Mouse (Mus musculus): ENCODE data around the gene Heatr6. TPM values are rescaled to one million over a fixed set of nuclear protein-coding genes. Genes with fewer than 3 reads are reported as not detected.

Gene Heatr6
- polyA plus RNA-seq, 1 experiment from 2014 or later, result 36.0 TPM

DNA sequence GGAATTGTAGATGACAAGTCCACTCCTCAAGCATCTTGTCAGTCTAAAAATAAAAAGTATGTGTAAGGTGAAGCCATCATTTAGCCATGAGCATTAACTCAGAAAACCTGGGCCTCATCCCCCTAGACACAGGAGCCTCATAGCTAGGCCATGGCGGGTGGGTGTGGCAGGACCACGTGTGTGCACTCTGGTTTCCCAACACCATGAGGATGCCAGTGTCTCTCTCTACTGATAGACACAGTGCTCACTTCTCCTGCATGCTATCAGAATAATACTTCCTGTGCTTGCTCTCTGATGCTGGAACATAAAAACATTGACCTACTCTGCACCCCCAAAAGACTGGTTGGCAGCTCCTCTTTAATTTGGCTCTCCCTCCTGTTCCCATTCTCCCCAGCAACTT, 17.6 kb upstream of the Heatr6 start:
- no peaks in the 10 kb centered on the region for H3K4me1 ChIP-seq (replicated peaks)
- H3K4me3 ChIP-seq, result no peak overlapping the region
- H3K9ac ChIP-seq, result no peak overlapping the region
- no peak overlapping the region for H3K27ac ChIP-seq
- H3K36me3 ChIP-seq, result no peaks in the 10 kb centered on the region
- no peak overlapping the region for H3K4me2 ChIP-seq
- no peaks in the 10 kb centered on the region; the same call in 1 of the 2 replicates for H3K9me3 ChIP-seq
- H3K27me3 ChIP-seq, result peaks cover 9% of the 10 kb centered on the region; the same call in 1 of the 2 replicates
- WGBS, result 76% methylated on average over 2 of the region's 2 CpGs
- ATAC-seq (ENCODE audit: low FRiP score), result no peak

DNA sequence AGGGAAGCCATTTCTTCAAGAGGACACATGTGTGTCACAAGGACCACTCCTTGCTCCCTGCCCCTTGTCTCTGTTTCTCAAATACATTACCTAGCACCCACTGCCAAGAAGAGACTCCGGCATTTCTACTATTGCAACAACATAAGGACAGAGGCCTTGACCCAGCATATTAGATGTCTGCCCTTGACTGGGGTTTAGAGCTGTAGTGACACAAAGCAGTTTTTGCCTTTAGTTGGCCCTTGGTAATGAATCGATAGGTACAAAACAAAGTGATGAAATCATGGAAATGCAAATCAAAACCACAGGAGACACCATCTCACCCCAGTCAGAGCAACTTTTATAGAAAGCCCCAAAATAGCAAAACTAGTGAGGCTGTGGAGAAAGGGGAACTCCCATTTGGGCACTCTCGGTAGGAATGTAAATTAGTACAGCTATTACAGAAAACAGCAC, 16.4 kb upstream of the Heatr6 start:
- Histone ChIP-seq H3K9ac (no peak overlapping the region), H3K36me3 (no peaks in the 10 kb centered on the region), H3K4me3 (no peak overlapping the region), H3K27ac (no peak overlapping the region), H3K4me1 (replicated peaks) (no peaks in the 10 kb centered on the region), H3K4me2 (no peak overlapping the region), H3K9me3 (no peaks in the 10 kb centered on the region; the same call in 1 of the 2 replicates), H3K27me3 (peaks cover 15% of the 10 kb centered on the region; the same call in 1 of the 2 replicates)
- ATAC-seq (ENCODE audit: low FRiP score), result no peak
- WGBS, result 85% methylated on average over 3 of the region's 3 CpGs

DNA sequence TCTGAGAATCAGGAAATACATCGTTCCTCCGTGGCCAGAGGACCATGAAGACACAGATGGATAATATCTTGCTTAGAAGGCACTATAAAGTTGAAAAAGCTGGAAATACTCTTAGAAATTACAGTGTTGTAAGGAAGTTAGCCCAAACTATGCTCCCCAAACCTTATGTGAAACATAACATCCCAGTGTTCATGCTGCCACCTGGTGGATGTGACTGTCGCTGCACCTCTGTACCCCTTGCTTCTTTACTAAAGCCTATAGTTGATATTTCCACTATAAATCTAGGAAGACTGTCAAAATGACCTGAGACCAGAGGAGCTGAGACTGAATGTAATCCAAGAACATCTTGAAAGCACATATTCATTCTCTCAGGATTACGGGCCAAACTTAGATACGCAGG, 14.3 kb upstream of the Heatr6 start:
- no peak for ATAC-seq (ENCODE audit: low FRiP score)
- no peak overlapping the region for H3K27ac ChIP-seq
- H3K4me1 ChIP-seq (replicated peaks), result no peaks in the 10 kb centered on the region
- H3K4me3 ChIP-seq, result no peak overlapping the region
- H3K36me3 ChIP-seq, result no peaks in the 10 kb centered on the region
- H3K4me2 ChIP-seq, result no peak overlapping the region
- no peaks in the 10 kb centered on the region for H3K9me3 ChIP-seq
- WGBS, result 27% methylated on average over 5 of the region's 5 CpGs
- no peak overlapping the region for H3K9ac ChIP-seq
- peaks cover 15% of the 10 kb centered on the region; the same call in 1 of the 2 replicates for H3K27me3 ChIP-seq

DNA sequence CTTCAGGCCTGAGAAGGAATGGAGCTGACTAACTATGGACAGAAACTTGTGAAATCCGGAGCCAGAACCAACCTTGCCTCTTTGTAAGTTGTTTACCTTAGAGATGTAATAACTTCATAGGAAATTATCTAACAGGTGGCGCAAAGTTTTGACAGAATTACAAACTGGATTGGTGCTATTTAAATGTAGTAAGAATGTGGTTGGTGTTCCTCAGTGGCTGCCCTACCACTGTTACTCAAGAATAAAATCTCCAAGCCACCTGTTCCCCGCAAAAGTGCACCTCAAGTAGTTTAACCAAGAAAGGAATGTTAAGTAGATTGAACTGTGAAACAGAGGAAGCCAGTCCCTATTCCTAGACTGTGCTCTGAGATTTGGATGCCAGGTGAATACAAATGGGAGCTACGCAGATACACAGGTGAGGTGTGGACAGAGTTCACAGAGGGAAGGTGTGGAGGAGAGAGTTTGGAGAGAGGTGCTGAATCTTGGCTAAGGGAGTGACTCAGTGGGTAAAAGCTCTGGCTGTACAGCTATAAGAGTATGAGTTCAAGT, 13.0 kb upstream of the Heatr6 start:
- no peak overlapping the region for H3K4me3 ChIP-seq
- peaks cover 21% of the 10 kb centered on the region; the same call in 1 of the 2 replicates for H3K27me3 ChIP-seq
- H3K4me1 ChIP-seq (replicated peaks), result no peaks in the 10 kb centered on the region
- H3K27ac ChIP-seq, result no peak overlapping the region
- no peak for ATAC-seq (ENCODE audit: low FRiP score)
- no peak overlapping the region for H3K9ac ChIP-seq
- no peaks in the 10 kb centered on the region for H3K36me3 ChIP-seq
- H3K4me2 ChIP-seq, result no peak overlapping the region
- no peaks in the 10 kb centered on the region for H3K9me3 ChIP-seq
- 87% methylated on average over 4 of the region's 4 CpGs for WGBS

DNA sequence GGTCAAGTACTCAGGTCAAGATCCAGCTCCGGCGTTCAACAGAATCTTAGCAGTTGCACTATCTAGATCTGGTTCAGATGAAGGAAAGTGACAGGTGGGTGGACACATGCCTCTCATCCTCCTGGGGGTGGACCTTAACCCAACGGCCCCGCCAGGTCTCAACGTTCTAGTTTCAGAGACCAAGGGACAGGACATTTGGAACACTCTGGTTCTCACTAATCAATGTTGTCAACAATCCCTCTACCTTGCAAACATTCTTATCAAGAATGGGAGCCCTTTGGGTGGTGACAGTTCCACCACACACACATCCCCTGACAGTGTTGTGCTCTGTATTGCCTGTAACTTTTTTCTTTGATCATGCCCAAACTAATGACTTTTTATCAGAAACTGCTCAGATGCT, 11.7 kb upstream of the Heatr6 start:
- Histone ChIP-seq H3K9ac (no peak overlapping the region), H3K4me1 (replicated peaks) (no peaks in the 10 kb centered on the region), H3K36me3 (no peaks in the 10 kb centered on the region), H3K4me2 (no peak overlapping the region), H3K4me3 (no peak overlapping the region), H3K27ac (no peak overlapping the region), H3K27me3 (peaks cover 34% of the 10 kb centered on the region), H3K9me3 (no peaks in the 10 kb centered on the region)
- ATAC-seq (ENCODE audit: low FRiP score), result no peak
- WGBS, result 83% methylated on average over 5 of the region's 5 CpGs

DNA sequence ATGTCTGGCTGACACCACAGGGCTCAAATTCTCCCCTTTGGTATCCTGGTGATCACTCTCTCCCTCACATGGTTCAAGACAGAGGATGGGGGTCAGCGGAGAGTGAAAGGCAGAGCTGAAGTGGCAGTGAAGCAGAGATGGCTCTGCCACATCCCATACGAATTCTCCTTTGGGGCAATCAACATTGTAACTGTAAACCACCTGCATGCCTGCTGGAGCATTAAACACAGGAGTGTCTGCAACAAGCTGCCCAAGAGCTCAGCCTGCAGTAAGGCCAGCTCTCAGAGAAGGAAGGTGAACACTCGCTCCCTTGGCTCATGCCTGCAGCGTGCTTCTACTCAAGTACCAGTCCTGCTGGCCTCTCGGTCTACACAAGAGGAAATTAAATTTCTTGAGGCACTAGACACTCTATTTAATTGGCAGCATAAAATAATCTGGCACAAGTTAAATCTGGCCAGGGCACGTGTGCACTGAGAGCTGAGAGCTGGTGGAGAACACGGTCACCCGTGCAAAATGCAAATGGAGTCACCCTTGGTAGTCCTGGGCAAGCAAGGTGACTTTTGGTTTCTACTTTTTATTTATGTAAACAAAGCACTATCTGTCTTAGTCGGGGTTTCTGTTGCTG, 10.7 kb upstream of the Heatr6 start:
- H3K27me3 ChIP-seq, result peaks cover 44% of the 10 kb centered on the region
- ATAC-seq (ENCODE audit: low FRiP score), result no peak
- WGBS, result 84% methylated on average over 9 of the region's 9 CpGs

DNA sequence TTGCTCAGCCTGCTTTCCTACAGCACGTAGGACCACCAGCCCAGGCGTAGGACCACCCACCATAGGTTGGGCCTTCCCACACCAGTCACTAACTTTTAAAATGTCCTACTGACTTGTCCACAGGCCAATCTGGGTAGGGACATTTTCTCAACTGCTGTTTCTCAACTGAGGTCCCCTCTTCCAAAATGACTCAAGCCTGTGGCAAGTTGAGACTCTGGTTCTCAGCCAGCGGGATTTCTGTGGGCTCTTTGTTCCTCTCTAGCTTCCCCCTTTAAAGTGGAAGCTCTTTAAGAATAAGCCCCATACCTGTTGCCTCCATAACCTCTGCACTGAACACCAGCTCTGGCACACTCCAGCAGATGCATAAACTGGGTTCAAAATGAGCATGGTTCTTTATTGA, 10.0 kb upstream of the Heatr6 start:
- ATAC-seq (ENCODE audit: low FRiP score), result no peak
- Histone ChIP-seq H3K4me2 (no peak overlapping the region), H3K36me3 (no peaks in the 10 kb centered on the region), H3K9me3 (no peaks in the 10 kb centered on the region), H3K4me1 (replicated peaks) (no peaks in the 10 kb centered on the region), H3K27ac (no peak overlapping the region), H3K4me3 (no peak overlapping the region), H3K27me3 (peaks cover 51% of the 10 kb centered on the region), H3K9ac (no peak overlapping the region)
- WGBS, result 84% methylated on average over 3 of the region's 3 CpGs

More for the DNA sequence above, 10.7 kb upstream of the Heatr6 start:
- H3K9ac ChIP-seq, result no peak overlapping the region
- no peak overlapping the region for H3K27ac ChIP-seq
- H3K4me2 ChIP-seq, result no peak overlapping the region
- H3K9me3 ChIP-seq, result no peaks in the 10 kb centered on the region
- no peaks in the 10 kb centered on the region for H3K4me1 ChIP-seq (replicated peaks)
- H3K36me3 ChIP-seq, result no peaks in the 10 kb centered on the region
- H3K4me3 ChIP-seq, result no peak overlapping the region

DNA sequence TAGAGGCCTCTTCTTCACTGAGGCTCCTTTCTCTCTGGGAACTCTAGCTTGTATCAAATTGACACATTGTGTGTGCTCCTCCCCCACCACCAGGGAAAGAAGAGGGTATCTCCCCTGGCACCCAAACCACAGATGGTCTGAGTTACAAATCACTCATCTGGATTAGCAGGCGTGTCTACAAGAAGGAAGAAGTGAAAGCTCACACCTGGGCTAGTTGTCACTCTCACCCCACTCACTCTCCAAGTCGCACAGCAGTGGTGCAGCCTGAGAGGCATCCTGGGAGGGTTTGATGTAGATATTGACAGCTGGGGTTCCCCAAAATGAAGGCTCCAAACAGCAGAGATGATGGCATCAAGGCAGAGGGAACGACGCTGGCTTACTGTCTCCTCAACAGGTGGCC, 7.3 kb upstream of the Heatr6 start:
- Histone ChIP-seq H3K27ac (no peak overlapping the region), H3K9me3 (no peaks in the 10 kb centered on the region), H3K9ac (no peak overlapping the region), H3K4me1 (replicated peaks) (no peaks in the 10 kb centered on the region), H3K36me3 (no peaks in the 10 kb centered on the region), H3K4me2 (no peak overlapping the region), H3K4me3 (no peak overlapping the region), H3K27me3 (peaks cover 53% of the 10 kb centered on the region)
- 68% methylated on average over 4 of the region's 4 CpGs for WGBS
- ATAC-seq (ENCODE audit: low FRiP score), result no peak

DNA sequence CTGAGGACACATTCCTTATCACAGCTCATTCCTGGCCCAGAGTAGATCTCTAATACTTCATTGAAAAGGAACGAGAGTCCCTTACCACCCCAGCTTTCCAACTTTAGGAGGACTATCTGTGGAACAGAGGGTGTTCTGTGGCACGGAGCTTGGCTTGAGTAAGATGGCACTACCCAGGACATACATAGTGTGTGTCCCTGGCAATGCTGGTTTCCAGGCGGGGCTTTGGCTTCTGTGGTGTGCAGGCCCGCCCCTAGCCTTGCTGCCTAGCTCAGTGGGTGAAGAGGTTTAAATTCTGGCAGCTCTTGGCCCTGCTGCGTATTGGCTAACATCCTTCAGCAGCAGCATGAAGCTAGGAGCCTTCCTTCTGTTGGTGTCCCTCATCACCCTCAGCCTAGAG, 6.8 kb upstream of the Heatr6 start, which contains the start of gene Wfdc21:
Gene Wfdc21, plus strand, starts transcription at position 260 of the 400 bp plus-strand sequence.
- 80% methylated on average over 5 of the region's 5 CpGs for WGBS
- H3K4me3 ChIP-seq, result no peak within 1 kb of the TSS
- ATAC-seq (ENCODE audit: low FRiP score), result no peak
- H3K9me3 ChIP-seq, result no peaks in the 10 kb centered on the region
- H3K9ac ChIP-seq, result no peak within 1 kb of the TSS
- no peak within 1 kb of the TSS for H3K27ac ChIP-seq
- H3K27me3 ChIP-seq, result peaks cover 54% of the 10 kb centered on the region
- no peaks in the 10 kb centered on the region for H3K36me3 ChIP-seq
- no peaks in the 10 kb centered on the region for H3K4me1 ChIP-seq (replicated peaks)
- no peak within 1 kb of the TSS for H3K4me2 ChIP-seq

DNA sequence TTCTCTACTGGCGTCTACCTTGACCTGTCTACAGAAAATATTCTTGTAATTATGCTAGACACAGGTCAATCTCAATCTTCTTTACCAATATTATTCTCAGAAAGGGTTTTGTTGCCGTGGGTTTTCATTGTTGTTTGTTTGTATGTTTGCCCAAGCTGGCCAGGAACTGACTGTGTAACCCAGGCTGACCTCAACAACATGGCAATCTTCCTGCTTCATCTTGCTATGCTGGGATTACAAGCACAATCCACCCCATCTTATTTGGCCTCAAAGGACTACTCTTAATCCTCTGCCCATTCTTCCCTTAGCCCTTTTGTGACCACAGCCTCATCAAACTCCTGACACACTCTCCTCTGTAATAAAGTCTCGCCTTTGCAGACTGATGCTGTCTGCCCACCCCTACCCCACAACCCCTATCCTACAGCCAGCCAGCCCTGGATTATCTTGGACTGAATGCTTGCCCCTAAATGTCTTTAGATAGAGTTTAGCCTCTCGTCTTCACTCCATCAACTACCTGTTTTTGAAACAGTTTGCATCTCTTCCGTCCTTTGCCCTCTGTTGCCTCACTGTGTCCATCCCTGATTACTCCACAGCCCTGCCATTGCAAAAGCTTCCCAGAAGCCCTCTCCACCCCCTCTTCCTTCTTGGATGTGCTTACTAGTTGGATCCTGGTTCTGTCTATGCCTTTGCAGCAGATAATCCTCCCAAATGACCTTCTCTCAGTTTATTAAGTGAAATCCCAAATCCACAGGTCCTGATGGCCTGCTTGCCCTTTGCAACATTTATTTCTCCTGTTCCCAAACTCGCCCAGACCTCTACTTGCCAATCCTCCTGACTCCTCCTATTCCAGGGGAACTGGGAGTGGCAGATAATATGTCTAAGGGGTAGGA, 5.9 kb upstream of the Heatr6 start:
- Histone ChIP-seq H3K4me2 (no peak overlapping the region), H3K27ac (no peak overlapping the region), H3K9me3 (no peaks in the 10 kb centered on the region), H3K9ac (no peak overlapping the region), H3K4me1 (replicated peaks) (no peaks in the 10 kb centered on the region), H3K27me3 (peaks cover 64% of the 10 kb centered on the region), H3K36me3 (no peaks in the 10 kb centered on the region), H3K4me3 (no peak overlapping the region)
- 78% methylated on average over 6 of the region's 6 CpGs for WGBS
- ATAC-seq (ENCODE audit: low FRiP score), result no peak

DNA sequence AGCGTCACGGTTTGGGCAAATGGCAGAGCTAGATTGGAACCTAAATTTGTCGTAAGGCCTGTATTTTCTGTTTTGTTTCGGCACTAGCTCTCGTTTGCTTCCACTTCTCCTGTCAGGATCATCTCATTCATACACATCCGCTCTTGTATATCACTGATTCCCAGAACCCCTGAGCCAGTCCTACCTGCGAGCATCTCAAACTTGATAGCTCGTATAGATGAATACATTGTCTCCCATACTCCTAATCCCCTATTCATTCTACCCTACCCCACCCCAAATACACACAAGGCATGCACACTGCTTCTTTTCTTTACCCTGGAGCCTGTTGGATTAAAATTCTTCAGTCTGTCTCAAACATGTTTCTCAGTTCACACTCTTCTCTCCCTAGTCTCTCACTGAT, 731 bp downstream of the Heatr6 start:
- Histone ChIP-seq H3K4me2 (peak overlapping the region; percentile 75), H3K4me3 (peak overlapping the region; percentile 88), H3K27me3 (peaks cover 20% of the 10 kb centered on the region), H3K36me3 (peaks cover 32% of the 10 kb centered on the region), H3K9ac (peak overlapping the region; percentile 92), H3K4me1 (replicated peaks) (peaks cover 27% of the 10 kb centered on the region), H3K27ac (peak overlapping the region; percentile 95), H3K9me3 (no peaks in the 10 kb centered on the region)
- WGBS, result 10% methylated on average over 8 of the region's 8 CpGs
- ATAC-seq (ENCODE audit: low FRiP score), result no peak

DNA sequence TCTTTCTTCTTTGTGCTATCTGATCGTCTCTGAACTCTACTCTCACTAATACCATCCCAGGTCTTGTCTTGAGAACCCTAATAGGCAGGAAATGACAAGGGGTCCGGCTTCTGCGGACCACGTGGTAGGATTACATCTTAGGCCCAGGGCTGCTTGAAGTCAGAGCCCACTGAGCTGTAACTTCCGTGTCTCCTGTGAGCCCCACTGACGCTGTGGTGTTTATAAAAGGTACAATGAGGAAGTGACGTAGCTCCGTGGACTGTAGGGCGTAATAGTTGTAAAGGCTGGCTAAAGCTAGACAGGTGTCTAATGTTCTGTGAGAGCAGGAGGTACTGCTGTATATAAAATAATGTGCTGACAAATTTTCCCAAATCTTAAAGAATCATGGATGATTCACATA, 13.8 kb downstream of the Heatr6 start:
- Histone ChIP-seq H3K4me1 (replicated peaks) (no peaks in the 10 kb centered on the region), H3K4me2 (no peak overlapping the region), H3K9ac (no peak overlapping the region), H3K4me3 (no peak overlapping the region), H3K27me3 (no peaks in the 10 kb centered on the region), H3K9me3 (no peaks in the 10 kb centered on the region), H3K27ac (no peak overlapping the region), H3K36me3 (peaks cover 96% of the 10 kb centered on the region)
- no peak for ATAC-seq (ENCODE audit: low FRiP score)
- WGBS, result 91% methylated on average over 9 of the region's 9 CpGs

Data from hindbrain, embryonic 13.5 days (tissue).